In genomic region chr10:128361836-128362235, GRCm38 (mm10) we compare ENCODE assay signal across 22 mouse cellular contexts. TPM values are rescaled to one million over a fixed set of nuclear protein-coding genes. Genes with fewer than 3 reads are reported as not detected.
DNase-seq lines count a peak whose midpoint lies in the region; ATAC-seq and TF ChIP-seq lines count a peak whose summit lies in the region.
"Had no signal": no experiment of that assay in that cellular context is flagged by ENCODE, and none has a peak within 500 bp of the region (broad histone marks: within the 10 kb centered on the region; RNA-seq: fewer than 3 reads in every experiment).

No protein-coding gene starts in this region.

- H3K4me3 ChIP-seq in heart, embryonic 15.5 days = no peak overlapping the region
- no peak overlapping the region for H3K4me3 ChIP-seq in heart, embryonic 12.5 days
- no peak overlapping the region for H3K4me3 ChIP-seq in testis, adult 2 months (ENCODE audit: control insufficient read depth, low read depth, low read length)
- H3K4me3 ChIP-seq: forebrain, embryonic 10.5 days; forebrain, embryonic 13.5 days; hindbrain, embryonic 12.5 days; hindbrain, embryonic 15.5 days had no signal

- 72% methylated on average over 6 of the region's 6 CpGs for WGBS in heart, embryonic 15.5 days
- 84% methylated on average over 6 of the region's 6 CpGs for WGBS in heart, embryonic 12.5 days

- peaks cover 83% of the 10 kb centered on the region for H3K36me3 ChIP-seq in heart, embryonic 15.5 days
- peaks cover 78% of the 10 kb centered on the region for H3K36me3 ChIP-seq in heart, embryonic 12.5 days
- H3K36me3 ChIP-seq in testis, adult 2 months (ENCODE audit: control insufficient read depth, insufficient read depth, low read length) = peaks cover 3% of the 10 kb centered on the region; the same call in 1 of the 2 replicates

- DNase-seq in adrenal gland, postnatal 14 days = peak; percentile 50
- DNase-seq in adrenal gland, adult 8-10 months = no peak
- no peak for DNase-seq in testis, postnatal 14 days (ENCODE audit: low spot score)
- no peak for DNase-seq in retina, embryonic 14.5 days (ENCODE audit: low spot score)
- DNase-seq: adrenal gland, postnatal 25 days; gastrocnemius, postnatal 25 days had no signal

- no peak overlapping the region for H3K4me2 ChIP-seq in heart, embryonic 15.5 days
- no peak overlapping the region for H3K4me2 ChIP-seq in heart, embryonic 12.5 days
- H3K4me2 ChIP-seq: forebrain, embryonic 13.5 days; heart, embryonic 11.5 days; hindbrain, embryonic 12.5 days; hindbrain, embryonic 15.5 days had no signal

- no peak for TF ChIP-seq CTCF in testis, adult 2 months (IDR thresholded peaks at IDR 0.05; ENCODE audit: control insufficient read depth, insufficient read depth, insufficient replicate concordance, low read depth, low read length)

- no peak for TF ChIP-seq POLR2A in testis, adult 2 months (IDR thresholded peaks at IDR 0.05; ENCODE audit: control insufficient read depth, low read depth, low read length)

- H3K27me3 ChIP-seq in heart, embryonic 15.5 days = no peaks in the 10 kb centered on the region
- no peaks in the 10 kb centered on the region for H3K27me3 ChIP-seq in heart, embryonic 12.5 days (replicated peaks)
- H3K27me3 ChIP-seq in testis, adult 2 months (ENCODE audit: control insufficient read depth, insufficient read depth, low read length) = no peaks in the 10 kb centered on the region
- H3K27me3 ChIP-seq: CH12.LX; forebrain, embryonic 13.5 days; hindbrain, embryonic 12.5 days; hindbrain, embryonic 15.5 days had no signal

- ATAC-seq in heart, embryonic 15.5 days (replicated peaks; ENCODE audit: insufficient number of reproducible peaks, insufficient read depth, low FRiP score, low read depth) = no peak
- no peak for ATAC-seq in heart, embryonic 12.5 days (ENCODE audit: insufficient number of reproducible peaks, low FRiP score)
- ATAC-seq: intestine, postnatal 0 days had no signal

- peaks cover 4% of the 10 kb centered on the region; the same call in 1 of the 2 replicates for H3K4me1 ChIP-seq in heart, embryonic 15.5 days (replicated peaks)
- peaks cover 4% of the 10 kb centered on the region; the same call in 1 of the 2 replicates for H3K4me1 ChIP-seq in heart, embryonic 12.5 days (replicated peaks)
- H3K4me1 ChIP-seq in testis, adult 2 months (ENCODE audit: control insufficient read depth, insufficient read depth, low read length) = no peaks in the 10 kb centered on the region
- H3K4me1 ChIP-seq: forebrain, embryonic 10.5 days; forebrain, embryonic 13.5 days; hindbrain, embryonic 12.5 days; hindbrain, embryonic 15.5 days had no signal

- H3K27ac ChIP-seq in heart, embryonic 15.5 days = peak overlapping the region; percentile 24; the same call in 1 of the 2 replicates
- no peak overlapping the region; the same call in 1 of the 2 replicates for H3K27ac ChIP-seq in heart, embryonic 12.5 days (ENCODE audit: poor library complexity, severe bottlenecking)
- H3K27ac ChIP-seq in testis, adult 2 months (ENCODE audit: control insufficient read depth, insufficient read depth, low read depth, low read length) = peak overlapping the region; percentile 32; the same call in 1 of the 2 replicates
- H3K27ac ChIP-seq: forebrain, embryonic 10.5 days; forebrain, embryonic 13.5 days; hindbrain, embryonic 12.5 days; hindbrain, embryonic 15.5 days had no signal

- no peaks in the 10 kb centered on the region for H3K9me3 ChIP-seq in heart, embryonic 15.5 days (replicated peaks)
- no peaks in the 10 kb centered on the region for H3K9me3 ChIP-seq in heart, embryonic 12.5 days (replicated peaks)
- H3K9me3 ChIP-seq: forebrain, embryonic 10.5 days; forebrain, embryonic 13.5 days; G1E; hindbrain, embryonic 12.5 days; hindbrain, embryonic 15.5 days had no signal

- no peak overlapping the region for H3K9ac ChIP-seq in heart, embryonic 15.5 days
- no peak overlapping the region for H3K9ac ChIP-seq in heart, embryonic 12.5 days
- H3K9ac ChIP-seq: forebrain, embryonic 13.5 days; hindbrain, embryonic 12.5 days; hindbrain, embryonic 15.5 days had no signal

RNA-seq across cellular contexts. Expression of gene Coq10a, which starts 7.0 kb away (rescaled TPM):
- 103 and 111 TPM in 2 replicates for total RNA-seq in adrenal gland, postnatal 14 days (2021)
- 100 to 1,000 TPM in 2 of 4 experiments, 10 to 100 TPM in 2; 72.2 to 114 (median 86.6) TPM for total RNA-seq in adrenal gland, adult 8-10 months (2022)
- 17.0 TPM in 2 replicates for polyA plus RNA-seq in heart, embryonic 15.5 days (2015; fragmentation: Nextera tagmentation; extraction: Ambion mirVana)
- 15.9 and 16.2 TPM in 2 replicates for polyA plus RNA-seq in heart, embryonic 12.5 days (2016; fragmentation: Nextera tagmentation; extraction: Ambion mirVana)
- 21.2 TPM in 2 replicates for polyA plus RNA-seq in testis, adult 2 months (2012; rRNA removed)

RNA-seq across cellular contexts. Expression of gene Ankrd52, which starts 15.1 kb away (rescaled TPM):
- total RNA-seq in adrenal gland, postnatal 14 days (2021) = 66.7 and 66.9 TPM in 2 replicates
- total RNA-seq in adrenal gland, adult 8-10 months (2022) = 10 to 100 TPM; 53.7 to 90.5 (median 68.1) TPM
- 6.8 and 11.8 TPM in 2 replicates for polyA plus RNA-seq in heart, embryonic 15.5 days (2015; fragmentation: Nextera tagmentation; extraction: Ambion mirVana)
- polyA plus RNA-seq in heart, embryonic 12.5 days (2016; fragmentation: Nextera tagmentation; extraction: Ambion mirVana) = 10.6 and 11.3 TPM in 2 replicates
- polyA plus RNA-seq in testis, adult 2 months (2012; rRNA removed) = 6.8 and 7.0 TPM in 2 replicates

RNA-seq across cellular contexts. Expression of gene Cs, which starts 24.3 kb away (rescaled TPM):
- total RNA-seq in adrenal gland, postnatal 14 days (2021) = 918 and 1,019 TPM in 2 replicates
- total RNA-seq in adrenal gland, adult 8-10 months (2022) = 100 to 1,000 TPM; 197 to 297 (median 255) TPM
- 448 and 450 TPM in 2 replicates for polyA plus RNA-seq in heart, embryonic 15.5 days (2015; fragmentation: Nextera tagmentation; extraction: Ambion mirVana)
- polyA plus RNA-seq in heart, embryonic 12.5 days (2016; fragmentation: Nextera tagmentation; extraction: Ambion mirVana) = 418 and 430 TPM in 2 replicates
- polyA plus RNA-seq in testis, adult 2 months (2012; rRNA removed) = 58.8 and 59.4 TPM in 2 replicates

RNA-seq across cellular contexts. Expression of gene Slc39a5, which starts 39.2 kb away (rescaled TPM):
- total RNA-seq in adrenal gland, postnatal 14 days (2021) = 0.78 TPM in 1 of 2 replicates, not detected in the other
- total RNA-seq in adrenal gland, adult 8-10 months (2022) = under 1 TPM in 2 of 4 experiments, not detected in 2; 0.24 to 0.40 TPM
- 0.24 and 0.81 TPM in 2 replicates for polyA plus RNA-seq in heart, embryonic 15.5 days (2015; fragmentation: Nextera tagmentation; extraction: Ambion mirVana)
- 0.28 and 0.42 TPM in 2 replicates for polyA plus RNA-seq in heart, embryonic 12.5 days (2016; fragmentation: Nextera tagmentation; extraction: Ambion mirVana)
- polyA plus RNA-seq in testis, adult 2 months (2012; rRNA removed) = 0.14 and 0.18 TPM in 2 replicates
- total RNA-seq: adrenal gland, postnatal 25 days; CH12.LX; G1E; gastrocnemius, adult 18-20 months; gastrocnemius, postnatal 25 days; heart, adult 18-20 months; heart, postnatal 10 days; hematopoietic stem cell, adult 5-6 weeks had no signal
- polyA plus RNA-seq: embryonic facial prominence, embryonic 11.5 days; forebrain, embryonic 10.5 days; forebrain, embryonic 13.5 days; G1E had no signal

RNA-seq across cellular contexts. Expression of gene Cnpy2, which starts 39.6 kb away (rescaled TPM):
- 150 and 152 TPM in 2 replicates for total RNA-seq in adrenal gland, postnatal 14 days (2021)
- total RNA-seq in adrenal gland, adult 8-10 months (2022) = 100 to 1,000 TPM; 172 to 202 (median 177) TPM
- polyA plus RNA-seq in heart, embryonic 15.5 days (2015; fragmentation: Nextera tagmentation; extraction: Ambion mirVana) = 186 and 213 TPM in 2 replicates
- 201 and 209 TPM in 2 replicates for polyA plus RNA-seq in heart, embryonic 12.5 days (2016; fragmentation: Nextera tagmentation; extraction: Ambion mirVana)
- 7.4 and 9.2 TPM in 2 replicates for polyA plus RNA-seq in testis, adult 2 months (2012; rRNA removed)
